Mouse (Mus musculus) urinary bladder, postnatal 36 days (tissue): Measurements from ENCODE around the gene Ints1.
"Not testable (repeated sequence)": the region's sequence is repeated elsewhere in the genome, so short reads cannot be mapped to it uniquely, and the experiment has no call there.

Experiments used
- DNase-seq, 2 experiments: peaks; one replicate each; pipeline ENCODE4 v3.0.0; 2022; ENCODE audit warnings: low spot score in 2 of 2, mixed read lengths in 1 of 2

Ints1 gene

DNA sequence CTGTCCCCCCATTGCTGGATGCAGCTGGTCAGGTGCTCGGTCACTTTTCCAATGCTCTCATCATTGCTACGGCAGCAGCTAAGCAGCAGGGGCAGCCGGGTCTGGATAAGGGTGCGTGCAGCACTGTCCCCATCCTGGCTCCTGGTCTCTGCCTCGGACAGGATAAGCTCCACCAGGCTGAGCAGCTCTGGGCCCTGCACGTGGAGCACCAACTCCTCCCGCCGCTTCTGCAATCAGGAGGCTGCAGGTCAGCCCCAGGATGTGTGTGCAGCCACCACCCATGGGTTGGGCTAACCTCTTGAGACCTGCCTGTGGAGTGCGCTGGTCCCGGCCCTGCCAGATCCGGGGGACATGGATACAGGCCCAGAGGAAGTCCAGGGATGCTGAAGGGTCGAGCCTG is 19.3 kb downstream of the Ints1 start:
- no peak for DNase-seq

DNA sequence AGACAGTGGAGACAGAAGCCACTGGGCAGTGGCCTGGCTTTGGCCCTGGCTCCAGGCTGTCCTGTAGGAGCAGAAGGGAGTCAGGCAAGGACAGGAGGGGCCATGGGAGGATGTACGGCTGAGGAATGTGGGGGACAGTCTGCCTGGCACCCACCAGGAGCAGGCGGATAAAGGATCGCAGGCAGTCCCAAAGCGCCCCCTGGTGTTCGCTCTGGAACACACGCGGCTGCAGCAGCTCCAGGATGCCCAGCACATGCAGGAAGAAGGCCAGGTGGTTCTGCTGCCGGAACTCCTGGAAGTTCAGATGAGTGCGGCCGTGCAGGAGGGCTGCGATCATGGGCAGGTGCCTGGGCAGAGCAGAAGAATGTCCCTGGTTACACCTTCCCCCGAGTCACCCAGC is 20.7 kb downstream of the Ints1 start:
- DNase-seq = peak; percentile 20 to 21

- DNase-seq = peak; percentile 44 to 62
Observed at GRCm38 (mm10) chr5:139750535-139750934, 24.9 kb downstream of the Ints1 start.

DNA sequence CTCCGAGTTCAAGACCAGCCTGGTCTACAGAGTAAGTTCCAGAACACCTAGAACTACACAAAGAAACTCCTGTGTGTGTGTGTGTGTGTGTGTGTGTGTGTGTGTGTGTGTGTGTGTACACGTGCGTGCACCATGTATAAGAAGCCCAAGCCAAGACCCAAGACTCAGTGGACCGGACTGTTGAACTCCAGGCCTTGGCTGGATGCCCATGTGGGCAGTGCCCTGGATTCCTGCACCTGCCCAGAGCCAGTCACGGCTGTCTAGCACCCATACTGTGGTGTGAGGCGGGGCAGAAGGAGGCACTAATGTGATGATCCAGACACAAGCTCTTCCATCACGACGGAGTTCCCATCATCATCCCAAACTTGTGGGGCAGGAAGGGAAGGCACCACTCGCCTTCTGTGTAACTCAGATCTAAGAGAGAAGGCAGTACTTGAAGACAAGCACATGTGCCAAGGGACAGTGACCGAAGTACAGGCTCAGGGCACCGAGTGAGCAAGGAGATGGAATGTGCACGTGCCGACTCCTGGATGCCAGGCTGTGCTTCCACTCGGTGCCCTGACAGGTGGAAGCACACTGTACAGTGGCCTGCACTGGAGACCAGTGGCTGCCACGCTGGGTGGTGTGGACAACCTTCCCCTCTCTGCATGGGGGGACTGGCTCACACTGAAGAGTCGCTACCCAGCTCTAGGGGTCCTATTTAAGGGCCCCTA is 25.9 kb downstream of the Ints1 start:
- no peak for DNase-seq

GRCm38 (mm10) chr5:139745771-139746170 is 29.7 kb downstream of the Ints1 start:
- DNase-seq = peak; percentile 63 to 67

GRCm38 (mm10) chr5:139742640-139743039 is 32.8 kb downstream of the Ints1 start:
- DNase-seq = not testable (repeated sequence)

GRCm38 (mm10) chr5:139738592-139739315 is 36.7 kb downstream of the Ints1 start:
- no peak for DNase-seq

DNA sequence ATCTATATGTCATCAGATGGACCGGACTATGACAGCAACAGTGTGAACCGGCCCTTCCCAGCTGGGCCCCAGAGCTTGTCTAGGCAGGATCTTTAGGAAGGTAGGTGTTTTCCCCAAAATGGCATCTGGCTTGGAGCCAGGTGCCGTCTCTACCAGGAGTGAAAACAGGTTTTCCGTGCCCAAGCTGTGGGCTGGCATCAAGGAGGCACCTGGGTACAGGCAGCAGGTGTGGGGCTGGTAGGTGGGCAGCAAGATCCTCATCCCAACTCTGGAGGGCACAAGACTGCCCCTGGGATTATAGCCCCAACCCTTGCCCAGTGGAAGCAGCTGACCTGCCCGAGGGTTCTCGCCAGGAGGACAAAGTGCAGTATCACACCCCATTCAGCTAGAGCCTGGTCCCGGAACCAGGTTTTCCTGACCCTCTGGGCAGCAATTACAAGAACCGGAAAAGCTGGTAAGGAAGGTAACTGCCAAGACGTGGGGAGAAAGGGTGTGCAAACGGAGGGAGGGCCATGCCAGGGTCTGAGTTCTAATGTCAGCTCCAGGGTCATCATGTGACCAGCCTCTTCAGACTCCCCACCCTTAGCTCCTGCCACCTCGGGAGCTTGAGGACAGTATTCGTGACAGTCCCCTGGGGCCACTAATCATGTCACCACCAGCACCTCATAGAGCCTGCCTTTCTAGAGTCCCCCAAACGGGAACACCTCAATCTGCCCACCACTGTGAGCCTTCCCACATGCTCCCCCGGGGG is 37.5 kb downstream of the Ints1 start:
- DNase-seq = peak; percentile 65

- no peak for DNase-seq
Observed at GRCm38 (mm10) chr5:139736504-139736940, 39.0 kb downstream of the Ints1 start.

DNA sequence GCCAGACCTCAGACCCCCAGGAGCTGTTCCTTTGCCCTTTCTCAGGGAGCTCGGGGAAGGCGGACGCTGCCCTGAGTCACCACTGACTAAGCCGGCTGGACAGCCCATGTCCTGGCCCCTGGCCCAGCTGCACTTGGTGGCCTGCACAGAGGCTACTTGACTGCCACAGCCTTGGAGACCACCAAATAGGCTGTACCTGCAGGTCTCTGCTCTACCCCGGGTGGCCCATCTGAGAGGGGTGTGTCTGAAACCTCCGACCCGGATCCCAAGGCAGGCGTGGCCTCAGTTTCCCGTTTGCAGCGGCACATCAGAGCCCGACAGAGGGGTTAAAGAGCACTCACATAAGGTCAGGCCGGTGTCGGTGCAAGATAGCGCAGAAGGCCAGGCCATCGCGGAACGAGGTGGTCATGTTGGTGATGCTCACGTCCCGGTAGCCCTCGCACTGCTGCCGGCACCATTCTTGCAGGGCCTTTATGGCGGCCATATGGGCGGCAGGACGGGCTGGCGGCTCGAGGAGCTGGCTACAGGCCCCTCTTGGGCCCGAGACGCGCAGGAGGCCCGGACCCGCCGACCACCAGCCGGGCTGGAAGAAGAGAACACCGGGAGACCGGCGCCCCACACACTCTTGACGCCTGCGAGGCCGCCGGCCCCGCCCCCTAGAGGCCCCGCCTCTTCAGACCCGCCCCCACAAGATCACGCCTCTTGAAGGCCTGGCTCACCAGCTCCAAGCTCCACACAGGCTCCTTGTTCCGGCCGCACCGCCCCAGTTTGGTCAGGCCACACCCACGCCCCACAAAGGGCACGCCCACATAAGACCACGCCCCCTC is 39.6 kb downstream of the Ints1 start, which contains the start of gene Micall2:
Micall2 (minus strand) TSS at position 660 of the 827 bp plus-strand sequence.
- DNase-seq = peak; percentile 97 to 98

DNA sequence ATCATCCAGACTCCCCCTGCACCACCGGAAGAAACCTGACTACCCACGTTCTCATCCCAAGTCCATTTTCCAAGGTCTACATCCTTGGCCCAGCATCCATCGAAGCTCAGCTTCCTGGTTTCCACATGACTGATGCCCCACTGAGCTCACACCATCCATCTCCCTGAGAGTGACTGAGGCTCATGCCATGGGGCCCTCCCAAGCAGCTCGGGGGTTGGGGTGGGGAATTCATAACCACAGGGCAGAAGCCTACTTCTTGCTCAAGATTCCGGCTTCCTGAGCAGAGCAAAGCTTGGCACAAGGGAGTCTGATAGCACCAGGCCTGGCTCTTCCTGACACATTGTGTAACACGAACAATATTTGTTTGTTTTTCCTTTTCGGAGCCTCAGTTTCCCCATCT is 40.7 kb downstream of the Ints1 start:
- DNase-seq = no peak

- no peak for DNase-seq
Observed at GRCm38 (mm10) chr5:139734016-139734415, 41.5 kb downstream of the Ints1 start.

- DNase-seq = peak; percentile 51 to 72
Observed at GRCm38 (mm10) chr5:139732634-139733107, 42.8 kb downstream of the Ints1 start.

- no peak for DNase-seq
Observed at GRCm38 (mm10) chr5:139730712-139731486, 44.6 kb downstream of the Ints1 start.

GRCm38 (mm10) chr5:139727261-139727660 is 48.2 kb downstream of the Ints1 start:
- DNase-seq = no peak

GRCm38 (mm10) chr5:139726186-139726585 is 49.3 kb downstream of the Ints1 start:
- DNase-seq = no peak

- DNase-seq = no peak
Observed at GRCm38 (mm10) chr5:139724336-139725116, 50.9 kb downstream of the Ints1 start.

DNA sequence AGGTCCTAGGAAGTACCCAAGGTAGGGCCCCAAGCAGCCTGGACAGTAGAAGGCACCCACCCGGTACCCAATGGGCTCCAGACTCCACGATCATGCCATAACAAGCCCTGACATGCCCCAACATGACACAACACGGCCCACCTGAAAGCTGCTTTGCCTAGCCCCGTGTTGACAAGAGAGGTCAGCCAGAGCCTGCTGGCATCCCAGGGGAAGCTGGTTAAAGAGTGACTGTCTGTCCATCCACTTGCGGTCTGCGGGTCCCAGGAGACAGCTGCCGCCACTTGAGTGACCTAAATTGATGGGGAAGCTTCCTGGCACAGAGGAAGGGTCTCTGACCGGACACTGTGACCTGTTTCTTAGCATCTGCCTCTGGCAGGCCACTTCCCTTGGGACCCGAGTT is 52.4 kb downstream of the Ints1 start:
- no peak for DNase-seq

DNA sequence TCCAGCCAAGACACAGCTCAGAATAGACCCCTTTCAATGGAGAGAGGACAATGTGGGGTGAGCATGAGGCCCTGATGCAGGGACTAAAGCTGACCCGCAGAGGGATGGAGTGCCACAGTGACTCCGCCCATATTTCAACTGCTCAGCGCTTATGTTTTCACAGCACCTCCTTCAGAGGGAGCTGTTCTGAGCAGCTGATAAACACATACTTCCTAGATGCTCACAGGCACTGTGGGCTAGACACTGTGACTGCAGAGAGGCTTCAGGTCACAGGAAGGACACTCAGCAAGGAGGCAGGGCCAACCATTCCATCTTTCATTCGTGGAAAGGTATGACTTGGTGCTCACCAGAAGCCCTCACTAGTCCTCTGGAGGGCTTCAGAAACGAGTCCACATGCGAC is 52.8 kb downstream of the Ints1 start:
- DNase-seq = no peak

DNA sequence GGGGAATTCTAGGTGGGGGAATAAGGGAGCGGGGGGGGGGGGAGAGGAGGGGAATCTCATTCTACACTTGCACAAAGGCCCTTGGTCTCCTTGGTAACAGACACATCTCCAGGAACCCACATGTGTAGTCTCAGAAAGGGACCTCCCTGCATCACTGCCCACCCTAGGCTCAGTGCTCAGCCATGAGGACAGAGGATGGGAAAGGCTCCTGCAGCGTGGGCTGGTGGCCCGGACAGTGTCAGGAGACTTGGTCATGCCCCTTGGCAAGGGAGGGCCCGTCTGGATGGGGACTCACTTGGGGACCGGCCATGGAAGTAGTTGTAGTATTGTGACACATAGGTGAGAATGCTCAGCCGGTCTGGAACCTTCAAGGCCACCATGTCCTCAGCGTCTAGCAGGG is 56.5 kb downstream of the Ints1 start:
- no peak for DNase-seq
